Comparison of ENCODE assay signal across 7 mouse cellular contexts in genomic region chr13:37513905-37514607, GRCm38 (mm10).
DNase-seq lines count a peak whose midpoint lies in the region; ATAC-seq and TF ChIP-seq lines count a peak whose summit lies in the region.

No protein-coding gene starts in this region.

- H3K27me3 ChIP-seq in forebrain, embryonic 12.5 days, result no peaks in the 10 kb centered on the region
- H3K27me3 ChIP-seq in liver, embryonic 14.5 days (ENCODE audit: control insufficient read depth, insufficient read depth, low read length), result no peaks in the 10 kb centered on the region
- H3K27me3 ChIP-seq in neural tube, embryonic 15.5 days (replicated peaks), result no peaks in the 10 kb centered on the region

- ATAC-seq in forebrain, embryonic 12.5 days (ENCODE audit: low FRiP score), result peak; percentile 81
- ATAC-seq in liver, embryonic 14.5 days (ENCODE audit: insufficient read depth), result no peak
- ATAC-seq in neural tube, embryonic 15.5 days (ENCODE audit: low FRiP score), result peak; percentile 79

- 7% methylated on average over 23 of the region's 23 CpGs for WGBS in forebrain, embryonic 12.5 days
- WGBS in liver, embryonic 14.5 days (ENCODE audit: insufficient replicate concordance), result 28% methylated on average over 23 of the region's 23 CpGs
- 6% methylated on average over 23 of the region's 23 CpGs for WGBS in neural tube, embryonic 15.5 days

- no peak for TF ChIP-seq EP300 in liver, embryonic 14.5 days (IDR thresholded peaks at IDR 0.05; ENCODE audit: low read depth)

- peak overlapping the region; percentile 89 for H3K27ac ChIP-seq in forebrain, embryonic 12.5 days
- H3K27ac ChIP-seq in liver, embryonic 14.5 days, result no peak overlapping the region
- H3K27ac ChIP-seq in neural tube, embryonic 15.5 days (replicated peaks), result peak overlapping the region; percentile 73

- no peaks in the 10 kb centered on the region for H3K36me3 ChIP-seq in forebrain, embryonic 12.5 days (replicated peaks)
- no peaks in the 10 kb centered on the region for H3K36me3 ChIP-seq in liver, embryonic 14.5 days (replicated peaks; ENCODE audit: control insufficient read depth, insufficient read depth, low read depth)
- no peaks in the 10 kb centered on the region for H3K36me3 ChIP-seq in neural tube, embryonic 15.5 days

- no peak for TF ChIP-seq CTCF in liver, embryonic 14.5 days (IDR thresholded peaks at IDR 0.05; ENCODE audit: low read depth)

- peaks cover 41% of the 10 kb centered on the region for H3K4me1 ChIP-seq in forebrain, embryonic 12.5 days
- peaks cover 0 to 27% of the 10 kb centered on the region in 2 experiments; a peak in 3 of 4 replicates for H3K4me1 ChIP-seq in liver, embryonic 14.5 days (replicated peaks; ENCODE audit: control insufficient read depth in 2 of 2, insufficient read depth in 2 of 2, low read length in 1 of 2)
- peaks cover 20% of the 10 kb centered on the region for H3K4me1 ChIP-seq in neural tube, embryonic 15.5 days

- peak overlapping the region; percentile 44 for H3K4me2 ChIP-seq in forebrain, embryonic 12.5 days
- H3K4me2 ChIP-seq in liver, embryonic 14.5 days (ENCODE audit: low read depth), result peak overlapping the region; percentile 28
- H3K4me2 ChIP-seq in neural tube, embryonic 15.5 days, result peak overlapping the region; percentile 44

- H3K4me3 ChIP-seq in forebrain, embryonic 12.5 days (replicated peaks), result no peak overlapping the region; the same call in 1 of the 2 replicates
- no peak overlapping the region for H3K4me3 ChIP-seq in liver, embryonic 14.5 days (ENCODE audit: insufficient read depth in 1 of 2, low read depth in 2 of 2, low read length in 2 of 2)
- 0 out of 2 replicates have a peak overlapping the region, but pooled peaks have one; percentile 0 for H3K4me3 ChIP-seq in neural tube, embryonic 15.5 days (replicated peaks)

- no peaks in the 10 kb centered on the region for H3K9me3 ChIP-seq in forebrain, embryonic 12.5 days
- H3K9me3 ChIP-seq in liver, embryonic 14.5 days (ENCODE audit: control insufficient read depth, low read length), result no peaks in the 10 kb centered on the region
- no peaks in the 10 kb centered on the region for H3K9me3 ChIP-seq in neural tube, embryonic 15.5 days (replicated peaks)

- H3K9ac ChIP-seq in forebrain, embryonic 12.5 days, result no peak overlapping the region
- no peak overlapping the region for H3K9ac ChIP-seq in liver, embryonic 14.5 days (replicated peaks)
- peak overlapping the region; percentile 18; the same call in 1 of the 2 replicates for H3K9ac ChIP-seq in neural tube, embryonic 15.5 days (replicated peaks)

- DNase-seq in cerebellum, adult 8-10 months, result peak; percentile 19
- DNase-seq in heart, postnatal 10 days, result peak; percentile 64 to 69
- peak; percentile 68 to 79 for DNase-seq in kidney, postnatal 36 days
- DNase-seq in liver, embryonic 14.5 days (ENCODE audit: low read depth in 3 of 3, low spot score in 3 of 3), result no peak
- no peak for DNase-seq in urinary bladder, postnatal 25 days (ENCODE audit: low spot score)

- intact Hi-C loops in heart, postnatal 10 days (cut with DNase I), result no loop called here

Comparison
In these comparisons a context has a peak if more than half of its experiments do, and no peak if none do; other contexts are left out.
1. DNase-seq: peak in cerebellum, adult 8-10 months (single experiment), heart, postnatal 10 days (2 of 2) and kidney, postnatal 36 days (2 of 2); none in liver, embryonic 14.5 days (0 of 3) and urinary bladder, postnatal 25 days (single experiment).
2. Peak in every context shown above with its lines, with median percentiles within 50 percentile points of each other: H3K4me2 ChIP-seq.